Mouse (Mus musculus) embryonic stem cell, embryonic (primary cell): ENCODE results near the gene Slc36a1.

Experiments used
- CTCF ChIA-PET, 4 experiments: fragments of 300-600 bp in 2 of 4; fragments of 350-600 bp in 2 of 4; sonication (Branson Sonifier 250); formaldehyde crosslinking; loops; one replicate each; lab custom pipeline; 2022; ENCODE audit warnings: inconsistent platforms in 2 of 4; lab: Charles Lee
- POLR2A ChIA-PET, 4 experiments: fragments of 300-600 bp in 2 of 4; fragments of 350-600 bp in 2 of 4; sonication (Branson Sonifier 250); formaldehyde crosslinking; loops; one replicate each; lab custom pipeline; 2022; ENCODE audit warnings: antibody characterized with exemption in 4 of 4, inconsistent platforms in 1 of 4; lab: Charles Lee

Slc36a1 gene

GRCm38 (mm10) chr11:55204159-55204596 is at the start of gene Slc36a1:
Slc36a1 (plus strand) TSS chr11:55204350.
- POLR2A ChIA-PET = interaction anchor here (0.6 to 4.0 kb wide), 31 partner anchors 9 to 407 kb away, joined by 3 to 38 read pairs (median 4); partner anchors contain the start of genes G3bp1 (in 2 of the 4), Atox1 (in 1 of the 4), Gm2a (in 1 of the 4) and Slc36a2 (in 1 of the 4)
- CTCF ChIA-PET = interaction anchor here (0.5 to 5.4 kb wide), 67 partner anchors 8 to 372 kb away, joined by 3 to 109 read pairs (median 4); partner anchors contain the start of genes Slc36a2 (in 2 of the 4), Atox1 (in 1 of the 4), Fat2 (in 1 of the 4) and G3bp1 (in 1 of the 4)

- ChIA-PET POLR2A (interaction anchor here in 1 of 4 experiments (0.7 to 1.3 kb wide), 2 partner anchors 47 to 141 kb away, joined by 3 read pairs; no protein-coding TSS in a partner anchor), CTCF (interaction anchor here in 2 of 4 experiments (0.6 to 1.0 kb wide), 2 partner anchors 68 to 114 kb away, joined by 3 read pairs; no protein-coding TSS in a partner anchor)
Measured at GRCm38 (mm10) chr11:55154398-55155069, 49.6 kb upstream of the Slc36a1 start.

- ChIA-PET CTCF (interaction anchor here in 1 of 4 experiments (1.0 kb wide), 1 partner anchor 68 kb away, joined by 3 read pairs; no protein-coding TSS in a partner anchor), POLR2A (interaction anchor here in 1 of 4 experiments (0.7 to 1.3 kb wide), 2 partner anchors 47 to 142 kb away, joined by 3 read pairs; no protein-coding TSS in a partner anchor)
Measured at GRCm38 (mm10) chr11:55155070-55155421, 49.1 kb upstream of the Slc36a1 start.

- POLR2A ChIA-PET = interaction anchor here (0.6 to 2.3 kb wide), 45 partner anchors 8 to 852 kb away, joined by 3 to 11 read pairs (median 3); partner anchors contain the start of genes Gm2a (in 2 of the 4), Atox1 (in 1 of the 4), Ccdc69 (in 1 of the 4) and G3bp1 (in 1 of the 4)
Measured at GRCm38 (mm10) chr11:55158785-55159359, 45.3 kb upstream of the Slc36a1 start.

GRCm38 (mm10) chr11:55162670-55163069 is 41.5 kb upstream of the Slc36a1 start:
- CTCF ChIA-PET = interaction anchor here (0.5 to 3.8 kb wide), 21 partner anchors 9 to 287 kb away, joined by 3 to 75 read pairs (median 4); partner anchors contain the start of genes Ccdc69 (in 1 of the 4), Gm2a (in 1 of the 4) and Slc36a1 (in 1 of the 4)
- POLR2A ChIA-PET = interaction anchor here in 1 of 4 experiments (0.5 to 0.6 kb wide), 2 partner anchors 175 to 190 kb away, joined by 3 read pairs; no protein-coding TSS in a partner anchor

More at GRCm38 (mm10) chr11:55158785-55159359, 45.3 kb upstream of the Slc36a1 start:
- CTCF ChIA-PET = interaction anchor here (0.5 to 4.0 kb wide), 84 partner anchors 8 to 437 kb away, joined by 3 to 30 read pairs (median 5); partner anchors contain the start of genes Ccdc69 (in 2 of the 4), Gm2a (in 2 of the 4), Slc36a2 (in 2 of the 4) and Lyrm7 (in 1 of the 4)

- POLR2A ChIA-PET = interaction anchor here in 2 of 4 experiments (0.6 to 2.2 kb wide), 7 partner anchors 67 to 304 kb away, joined by 3 to 8 read pairs (median 4); partner anchors contain the start of genes Atox1 (in 1 of the 2), G3bp1 (in 1 of the 2) and Gm2a (in 1 of the 2)
Measured at GRCm38 (mm10) chr11:55164723-55165122, 39.4 kb upstream of the Slc36a1 start.

GRCm38 (mm10) chr11:55165748-55166147 is 38.4 kb upstream of the Slc36a1 start:
- CTCF ChIA-PET = interaction anchor here in 3 of 4 experiments (0.5 to 3.8 kb wide), 4 partner anchors 183 to 221 kb away, joined by 3 to 75 read pairs (median 12); no protein-coding TSS in a partner anchor
- POLR2A ChIA-PET = no interaction called here

More at GRCm38 (mm10) chr11:55164723-55165122, 39.4 kb upstream of the Slc36a1 start:
- CTCF ChIA-PET = interaction anchor here (0.5 to 3.8 kb wide), 50 partner anchors 9 to 402 kb away, joined by 3 to 75 read pairs (median 4); partner anchors contain the start of genes Slc36a1 (in 2 of the 4), Slc36a2 (in 2 of the 4), Slc36a3 (in 2 of the 4) and Ccdc69 (in 1 of the 4)

GRCm38 (mm10) chr11:55168504-55168903 is 35.6 kb upstream of the Slc36a1 start:
- CTCF ChIA-PET = interaction anchor here in 3 of 4 experiments (0.6 to 2.4 kb wide), 5 partner anchors 72 to 219 kb away, joined by 3 to 6 read pairs (median 5); no protein-coding TSS in a partner anchor
- POLR2A ChIA-PET = interaction anchor here in 2 of 4 experiments (0.6 to 1.4 kb wide), 3 partner anchors 10 to 219 kb away, joined by 3 read pairs; no protein-coding TSS in a partner anchor

- POLR2A ChIA-PET = interaction anchor here in 2 of 4 experiments (0.6 to 1.4 kb wide), 2 partner anchors 197 to 219 kb away, joined by 3 read pairs; no protein-coding TSS in a partner anchor
- CTCF ChIA-PET = interaction anchor here in 2 of 4 experiments (1.3 to 2.4 kb wide), 3 partner anchors 72 to 218 kb away, joined by 5 to 6 read pairs (median 5); no protein-coding TSS in a partner anchor
Measured at GRCm38 (mm10) chr11:55168914-55169313, 35.2 kb upstream of the Slc36a1 start.

GRCm38 (mm10) chr11:55170501-55170900 is 33.6 kb upstream of the Slc36a1 start:
- CTCF ChIA-PET = no interaction called here
- POLR2A ChIA-PET = interaction anchor here in 2 of 4 experiments (1.3 to 1.5 kb wide), 2 partner anchors 12 to 248 kb away, joined by 3 to 4 read pairs; no protein-coding TSS in a partner anchor

GRCm38 (mm10) chr11:55178830-55179229 is 25.3 kb upstream of the Slc36a1 start:
- ChIA-PET CTCF (no interaction called here), POLR2A (interaction anchor here in 1 of 4 experiments (1.1 kb wide), 1 partner anchor 208 kb away, joined by 3 read pairs; no protein-coding TSS in a partner anchor)

GRCm38 (mm10) chr11:55179856-55180255 is 24.3 kb upstream of the Slc36a1 start:
- CTCF ChIA-PET = interaction anchor here in 2 of 4 experiments (0.5 to 1.5 kb wide), 2 partner anchors 21 kb away, joined by 4 to 5 read pairs; no protein-coding TSS in a partner anchor
- POLR2A ChIA-PET = no interaction called here

- ChIA-PET POLR2A (interaction anchor here in 2 of 4 experiments (0.7 to 1.6 kb wide), 5 partner anchors 10 to 286 kb away, joined by 3 to 8 read pairs (median 3); partner anchors contain the start of gene G3bp1 (in 1 of the 2)), CTCF (no interaction called here)
Measured at GRCm38 (mm10) chr11:55183124-55183523, 21.0 kb upstream of the Slc36a1 start.

- POLR2A ChIA-PET = interaction anchor here in 2 of 4 experiments (0.6 to 1.6 kb wide), 11 partner anchors 9 to 285 kb away, joined by 3 to 9 read pairs (median 4); partner anchors contain the start of genes Gm2a (in 2 of the 2), G3bp1 (in 1 of the 2) and Slc36a1 (in 1 of the 2)
- CTCF ChIA-PET = interaction anchor here in 3 of 4 experiments (0.8 to 3.1 kb wide), 13 partner anchors 11 to 206 kb away, joined by 3 to 17 read pairs (median 8); partner anchors contain the start of genes Slc36a1 (in 2 of the 3) and Gm2a (in 1 of the 3)
Measured at GRCm38 (mm10) chr11:55184246-55184645, 19.9 kb upstream of the Slc36a1 start.

GRCm38 (mm10) chr11:55184733-55185291 is 19.3 kb upstream of the Slc36a1 start, which contains the start of gene Slc36a2:
Slc36a2 (minus strand) TSS chr11:55185077.
- ChIA-PET POLR2A (interaction anchor here in 2 of 4 experiments (0.6 to 1.6 kb wide), 11 partner anchors 9 to 284 kb away, joined by 3 to 9 read pairs (median 4); partner anchors contain the start of genes Gm2a (in 2 of the 2), G3bp1 (in 1 of the 2) and Slc36a1 (in 1 of the 2)), CTCF (interaction anchor here (0.6 to 3.1 kb wide), 16 partner anchors 10 to 205 kb away, joined by 3 to 17 read pairs (median 8); partner anchors contain the start of genes Slc36a1 (in 2 of the 4) and Gm2a (in 1 of the 4))

GRCm38 (mm10) chr11:55187292-55187691 is 16.9 kb upstream of the Slc36a1 start:
- POLR2A ChIA-PET = no interaction called here
- CTCF ChIA-PET = interaction anchor here in 3 of 4 experiments (0.7 to 1.6 kb wide), 4 partner anchors 17 to 541 kb away, joined by 3 to 5 read pairs (median 4); partner anchors contain the start of gene Slc36a1 (in 1 of the 3)
